11 mouse cellular contexts compared by ENCODE assay signal in the genomic region with DNA sequence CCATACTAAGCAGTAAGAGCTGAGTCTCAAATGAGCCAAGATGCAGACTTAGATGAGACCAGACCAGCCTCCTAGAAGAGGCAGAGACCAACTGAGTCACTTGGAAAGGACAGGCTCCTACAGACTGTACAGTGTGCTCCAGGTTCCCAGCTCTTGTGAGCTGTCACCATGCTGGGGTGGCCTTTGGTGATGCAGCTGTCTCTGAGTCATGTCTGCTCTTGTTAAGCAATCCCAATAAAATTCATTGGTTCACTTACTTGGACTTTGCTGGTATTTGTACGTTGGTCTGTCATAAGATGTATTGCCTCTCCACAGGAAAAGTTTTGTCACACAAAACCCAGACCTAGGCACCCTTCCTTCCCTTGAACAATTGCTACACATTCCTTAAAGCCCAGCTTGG. TPM values are rescaled to one million over a fixed set of nuclear protein-coding genes. Genes with fewer than 3 reads are reported as not detected.
DNase-seq lines count a peak whose midpoint lies in the region; ATAC-seq and TF ChIP-seq lines count a peak whose summit lies in the region.
"Had no signal": no experiment of that assay in that cellular context is flagged by ENCODE, and none has a peak within 500 bp of the region (broad histone marks: within the 10 kb centered on the region; RNA-seq: fewer than 3 reads in every experiment).

No protein-coding gene starts in this region.

- no peaks in the 10 kb centered on the region for H3K36me3 ChIP-seq in heart, embryonic 10.5 days
- H3K36me3 ChIP-seq in stomach, embryonic 14.5 days (ENCODE audit: control insufficient read depth, insufficient read depth, low read length) = no peaks in the 10 kb centered on the region
- no peaks in the 10 kb centered on the region for H3K36me3 ChIP-seq in stomach, postnatal 0 days (ENCODE audit: control insufficient read depth, insufficient read depth, low read length)
- no peaks in the 10 kb centered on the region for H3K36me3 ChIP-seq in limb, embryonic 12.5 days
- H3K36me3 ChIP-seq: midbrain, embryonic 13.5 days had no signal

- H3K9me3 ChIP-seq in heart, embryonic 10.5 days = no peaks in the 10 kb centered on the region
- H3K9me3 ChIP-seq in stomach, embryonic 14.5 days (ENCODE audit: control insufficient read depth, low read depth, low read length) = no peaks in the 10 kb centered on the region
- H3K9me3 ChIP-seq in stomach, postnatal 0 days (ENCODE audit: control insufficient read depth, low read length) = no peaks in the 10 kb centered on the region
- H3K9me3 ChIP-seq in limb, embryonic 12.5 days = no peaks in the 10 kb centered on the region
- H3K9me3 ChIP-seq: midbrain, embryonic 13.5 days had no signal

- H3K4me3 ChIP-seq in heart, embryonic 10.5 days = 0 out of 2 replicates have a peak overlapping the region, but pooled peaks have one; percentile 67
- H3K4me3 ChIP-seq in stomach, embryonic 14.5 days (ENCODE audit: low read depth, low read length) = no peak overlapping the region
- no peak overlapping the region for H3K4me3 ChIP-seq in stomach, postnatal 0 days (ENCODE audit: low read depth, low read length)
- no peak overlapping the region for H3K4me3 ChIP-seq in limb, embryonic 12.5 days (replicated peaks)

- H3K27ac ChIP-seq in heart, embryonic 10.5 days = peak overlapping the region; percentile 95; the same call in 1 of the 2 replicates
- H3K27ac ChIP-seq in stomach, embryonic 14.5 days (ENCODE audit: low read length) = no peak overlapping the region
- H3K27ac ChIP-seq in stomach, postnatal 0 days (replicated peaks) = no peak overlapping the region
- H3K27ac ChIP-seq in limb, embryonic 12.5 days = 0 out of 2 replicates have a peak overlapping the region, but pooled peaks have one; percentile 94

- DNase-seq in heart, embryonic 10.5 days (ENCODE audit: low spot score) = no peak
- no peak for DNase-seq in heart, postnatal 10 days
- no peak for DNase-seq in stomach, postnatal 0 days (ENCODE audit: low spot score)
- no peak for DNase-seq in cerebellum, adult 11 months
- no peak for DNase-seq in cerebellum, adult 11-12 months
- DNase-seq: cerebellum, adult 8-10 months had no signal

- no peak for ATAC-seq in stomach, embryonic 14.5 days (ENCODE audit: insufficient number of reproducible peaks, insufficient read depth, low FRiP score, low read depth)
- ATAC-seq in stomach, postnatal 0 days (ENCODE audit: low FRiP score, low TSS enrichment) = no peak
- ATAC-seq in limb, embryonic 12.5 days (ENCODE audit: insufficient number of reproducible peaks, insufficient read depth, low FRiP score, low TSS enrichment, low read depth) = no peak
- ATAC-seq in frontal cortex, adult (ENCODE audit: low TSS enrichment) = no peak
- ATAC-seq: intestine, postnatal 0 days; midbrain, embryonic 13.5 days had no signal

- WGBS in heart, embryonic 10.5 days = 82% methylated on average over 1 of the region's 1 CpGs
- WGBS in stomach, embryonic 14.5 days = 79% methylated on average over 1 of the region's 1 CpGs
- WGBS in stomach, postnatal 0 days = 79% methylated on average over 1 of the region's 1 CpGs
- WGBS in limb, embryonic 12.5 days = 77% methylated on average over 1 of the region's 1 CpGs

- H3K4me2 ChIP-seq in stomach, embryonic 14.5 days (replicated peaks; ENCODE audit: low read depth, low read length) = peak overlapping the region; percentile 78; the same call in 1 of the 2 replicates
- no peak overlapping the region for H3K4me2 ChIP-seq in stomach, postnatal 0 days (replicated peaks; ENCODE audit: low read depth)
- H3K4me2 ChIP-seq in limb, embryonic 12.5 days = peak overlapping the region; percentile 90; the same call in 1 of the 2 replicates

- intact Hi-C loops in heart, postnatal 10 days (cut with DNase I) = no loop called here

- TF ChIP-seq CTCF in stomach, postnatal 0 days (IDR thresholded peaks at IDR 0.05; ENCODE audit: low read depth) = no peak

- TF ChIP-seq EP300 in stomach, postnatal 0 days (optimal IDR thresholded peaks at IDR 0.05) = no peak

- peaks cover 36% of the 10 kb centered on the region for H3K4me1 ChIP-seq in heart, embryonic 10.5 days
- H3K4me1 ChIP-seq in stomach, embryonic 14.5 days (ENCODE audit: control insufficient read depth, insufficient read depth, low read length) = peaks cover 15% of the 10 kb centered on the region; the same call in 1 of the 2 replicates
- no peaks in the 10 kb centered on the region for H3K4me1 ChIP-seq in stomach, postnatal 0 days (replicated peaks; ENCODE audit: control insufficient read depth, insufficient read depth)
- peaks cover 32% of the 10 kb centered on the region for H3K4me1 ChIP-seq in limb, embryonic 12.5 days (replicated peaks)

- no peaks in the 10 kb centered on the region for H3K27me3 ChIP-seq in heart, embryonic 10.5 days (ENCODE audit: insufficient read depth, poor library complexity, severe bottlenecking)
- no peaks in the 10 kb centered on the region for H3K27me3 ChIP-seq in stomach, embryonic 14.5 days (ENCODE audit: control insufficient read depth, insufficient read depth, low read length)
- no peaks in the 10 kb centered on the region for H3K27me3 ChIP-seq in stomach, postnatal 0 days (ENCODE audit: control insufficient read depth, insufficient read depth, low read length)
- no peaks in the 10 kb centered on the region for H3K27me3 ChIP-seq in limb, embryonic 12.5 days

- no peak overlapping the region for H3K9ac ChIP-seq in stomach, embryonic 14.5 days (replicated peaks; ENCODE audit: low read depth, low read length)
- no peak overlapping the region for H3K9ac ChIP-seq in stomach, postnatal 0 days (ENCODE audit: low read length)
- no peak overlapping the region for H3K9ac ChIP-seq in limb, embryonic 12.5 days (replicated peaks)

RNA-seq across cellular contexts. Expression of gene Tiam1, which starts 1.7 kb away (rescaled TPM):
- polyA plus RNA-seq in heart, embryonic 10.5 days (2016; fragmentation: Nextera tagmentation; extraction: Ambion mirVana) = 13.3 and 16.4 TPM in 2 replicates
- 10 to 100 TPM; 11.4 to 12.0 TPM for total RNA-seq in heart, postnatal 10 days (2021)
- 34.6 and 38.4 TPM in 2 replicates for polyA plus RNA-seq in stomach, embryonic 14.5 days (2014; fragmentation: Nextera tagmentation; extraction: Ambion mirVana)
- polyA plus RNA-seq in stomach, postnatal 0 days (2015; fragmentation: Nextera tagmentation; extraction: Ambion mirVana) = 18.4 and 18.8 TPM in 2 replicates
- polyA plus RNA-seq in limb, embryonic 12.5 days (2016; fragmentation: Nextera tagmentation; extraction: Ambion mirVana) = 49.5 and 59.7 TPM in 2 replicates

Comparison
In these comparisons a context has a peak if more than half of its experiments do, and no peak if none do; other contexts are left out.
1. H3K27ac ChIP-seq: peak in heart, embryonic 10.5 days (single experiment) and limb, embryonic 12.5 days (single experiment); none in stomach, embryonic 14.5 days (single experiment) and stomach, postnatal 0 days (single experiment).